Mouse (Mus musculus): ENCODE measurements around the gene Col4a2. TPM values are rescaled to one million over a fixed set of nuclear protein-coding genes. Genes with fewer than 3 reads are reported as not detected.

Gene Col4a2
- polyA plus RNA-seq, 1 experiment from 2014 or later: 36.2 TPM

GRCm38 (mm10) chr8:11354800-11355451 lies 42.3 kb downstream of the Col4a2 start:
- Histone ChIP-seq H3K4me2 (ENCODE audit: low read depth) (no peak overlapping the region), H3K36me3 (ENCODE audit: control insufficient read depth, insufficient read depth, low read length) (no peaks in the 10 kb centered on the region), H3K27ac (ENCODE audit: low read depth, low read length) (no peak overlapping the region), H3K9ac (ENCODE audit: low read length) (no peak overlapping the region), H3K9me3 (ENCODE audit: control insufficient read depth, low read length) (no peaks in the 10 kb centered on the region), H3K4me1 (ENCODE audit: control insufficient read depth, insufficient read depth, low read length) (peaks cover 6% of the 10 kb centered on the region), H3K27me3 (ENCODE audit: control insufficient read depth, insufficient read depth, low read length) (no peaks in the 10 kb centered on the region), H3K4me3 (ENCODE audit: low read depth, low read length) (no peak overlapping the region)
- ATAC-seq (ENCODE audit: insufficient read depth, low FRiP score, low TSS enrichment) (no peak), DNase-seq (ENCODE audit: low spot score) (no peak)
- 89% methylated on average over 8 of the region's 8 CpGs for WGBS

DNA sequence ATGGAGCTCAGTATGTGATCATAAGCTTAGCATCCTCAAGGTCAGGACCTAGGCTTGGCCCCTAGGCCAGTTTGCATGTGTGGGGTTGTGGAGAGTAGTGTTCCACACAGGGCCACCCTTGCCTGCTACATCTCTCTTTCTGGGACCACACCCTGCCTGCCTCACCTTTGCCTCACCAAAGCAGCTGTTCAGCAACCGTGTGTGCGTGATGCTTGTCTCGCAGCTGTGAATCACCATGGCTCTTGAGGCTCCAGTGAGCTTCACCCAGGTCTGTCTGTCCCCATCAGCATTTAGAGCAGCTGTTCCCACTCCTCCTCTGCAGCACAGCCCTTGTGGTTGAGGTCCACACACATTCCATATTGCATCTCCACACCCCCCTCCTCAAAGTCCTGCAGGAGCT lies 43.3 kb downstream of the Col4a2 start:
- H3K27me3 ChIP-seq (ENCODE audit: control insufficient read depth, insufficient read depth, low read length): no peaks in the 10 kb centered on the region
- H3K4me1 ChIP-seq (ENCODE audit: control insufficient read depth, insufficient read depth, low read length): peaks cover 9% of the 10 kb centered on the region
- ATAC-seq (ENCODE audit: insufficient read depth, low FRiP score, low TSS enrichment) (no peak), DNase-seq (ENCODE audit: low spot score) (no peak)
- no peaks in the 10 kb centered on the region for H3K36me3 ChIP-seq (ENCODE audit: control insufficient read depth, insufficient read depth, low read length)
- no peaks in the 10 kb centered on the region for H3K9me3 ChIP-seq (ENCODE audit: control insufficient read depth, low read length)
- no peak overlapping the region for H3K27ac ChIP-seq (ENCODE audit: low read depth, low read length)
- WGBS: 92% methylated on average over 3 of the region's 3 CpGs
- no peak overlapping the region for H3K4me2 ChIP-seq (ENCODE audit: low read depth)
- no peak overlapping the region for H3K4me3 ChIP-seq (ENCODE audit: low read depth, low read length)
- H3K9ac ChIP-seq (ENCODE audit: low read length): no peak overlapping the region

DNA sequence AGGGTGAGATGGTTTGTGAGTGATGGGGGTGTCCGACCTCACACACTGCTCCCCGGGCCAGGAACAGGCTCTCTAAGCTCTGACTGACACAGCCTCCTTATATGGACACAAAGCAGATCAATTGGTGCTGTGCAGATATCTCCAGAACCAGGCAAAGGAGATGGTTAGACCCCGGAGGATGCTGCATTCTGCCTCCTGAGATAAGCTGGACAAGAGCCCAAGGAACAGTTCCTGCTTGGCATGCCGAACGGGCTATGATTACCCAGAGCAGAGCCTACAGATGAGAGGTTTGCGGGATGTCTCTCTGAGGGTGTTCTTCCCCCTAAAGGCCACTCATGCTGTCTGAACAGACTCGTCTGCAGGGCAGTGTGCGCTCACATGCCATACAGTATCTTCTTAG lies 44.2 kb downstream of the Col4a2 start:
- DNase-seq (ENCODE audit: low spot score) (no peak), ATAC-seq (ENCODE audit: insufficient read depth, low FRiP score, low TSS enrichment) (no peak)
- Histone ChIP-seq H3K9ac (ENCODE audit: low read length) (no peak overlapping the region), H3K4me2 (ENCODE audit: low read depth) (no peak overlapping the region), H3K36me3 (ENCODE audit: control insufficient read depth, insufficient read depth, low read length) (no peaks in the 10 kb centered on the region), H3K27me3 (ENCODE audit: control insufficient read depth, insufficient read depth, low read length) (no peaks in the 10 kb centered on the region), H3K4me1 (ENCODE audit: control insufficient read depth, insufficient read depth, low read length) (peaks cover 14% of the 10 kb centered on the region), H3K9me3 (ENCODE audit: control insufficient read depth, low read length) (no peaks in the 10 kb centered on the region), H3K4me3 (ENCODE audit: low read depth, low read length) (no peak overlapping the region), H3K27ac (ENCODE audit: low read depth, low read length) (no peak overlapping the region)
- 86% methylated on average over 8 of the region's 8 CpGs for WGBS

- Histone ChIP-seq H3K9ac (ENCODE audit: low read length) (no peak overlapping the region), H3K27me3 (ENCODE audit: control insufficient read depth, insufficient read depth, low read length) (no peaks in the 10 kb centered on the region), H3K4me2 (ENCODE audit: low read depth) (no peak overlapping the region), H3K36me3 (ENCODE audit: control insufficient read depth, insufficient read depth, low read length) (no peaks in the 10 kb centered on the region), H3K4me3 (ENCODE audit: low read depth, low read length) (no peak overlapping the region), H3K27ac (ENCODE audit: low read depth, low read length) (no peak overlapping the region), H3K4me1 (ENCODE audit: control insufficient read depth, insufficient read depth, low read length) (peaks cover 26% of the 10 kb centered on the region), H3K9me3 (ENCODE audit: control insufficient read depth, low read length) (no peaks in the 10 kb centered on the region)
- 39% methylated on average over 7 of the region's 7 CpGs for WGBS
- no peak for ATAC-seq (ENCODE audit: insufficient read depth, low FRiP score, low TSS enrichment)
- DNase-seq (ENCODE audit: low spot score): no peak
Measured at GRCm38 (mm10) chr8:11357921-11358436, 45.4 kb downstream of the Col4a2 start.

- no peak overlapping the region for H3K4me3 ChIP-seq (ENCODE audit: low read depth, low read length)
- DNase-seq (ENCODE audit: low spot score): no peak
- H3K4me1 ChIP-seq (ENCODE audit: control insufficient read depth, insufficient read depth, low read length): peaks cover 28% of the 10 kb centered on the region
- H3K9me3 ChIP-seq (ENCODE audit: control insufficient read depth, low read length): no peaks in the 10 kb centered on the region
- WGBS: 86% methylated on average over 5 of the region's 5 CpGs
- H3K36me3 ChIP-seq (ENCODE audit: control insufficient read depth, insufficient read depth, low read length): no peaks in the 10 kb centered on the region
- ATAC-seq (ENCODE audit: insufficient read depth, low FRiP score, low TSS enrichment): no peak
- no peak overlapping the region for H3K27ac ChIP-seq (ENCODE audit: low read depth, low read length)
- H3K9ac ChIP-seq (ENCODE audit: low read length): no peak overlapping the region
- H3K27me3 ChIP-seq (ENCODE audit: control insufficient read depth, insufficient read depth, low read length): no peaks in the 10 kb centered on the region
- H3K4me2 ChIP-seq (ENCODE audit: low read depth): no peak overlapping the region
Measured at GRCm38 (mm10) chr8:11359846-11360245, 47.2 kb downstream of the Col4a2 start.

DNA sequence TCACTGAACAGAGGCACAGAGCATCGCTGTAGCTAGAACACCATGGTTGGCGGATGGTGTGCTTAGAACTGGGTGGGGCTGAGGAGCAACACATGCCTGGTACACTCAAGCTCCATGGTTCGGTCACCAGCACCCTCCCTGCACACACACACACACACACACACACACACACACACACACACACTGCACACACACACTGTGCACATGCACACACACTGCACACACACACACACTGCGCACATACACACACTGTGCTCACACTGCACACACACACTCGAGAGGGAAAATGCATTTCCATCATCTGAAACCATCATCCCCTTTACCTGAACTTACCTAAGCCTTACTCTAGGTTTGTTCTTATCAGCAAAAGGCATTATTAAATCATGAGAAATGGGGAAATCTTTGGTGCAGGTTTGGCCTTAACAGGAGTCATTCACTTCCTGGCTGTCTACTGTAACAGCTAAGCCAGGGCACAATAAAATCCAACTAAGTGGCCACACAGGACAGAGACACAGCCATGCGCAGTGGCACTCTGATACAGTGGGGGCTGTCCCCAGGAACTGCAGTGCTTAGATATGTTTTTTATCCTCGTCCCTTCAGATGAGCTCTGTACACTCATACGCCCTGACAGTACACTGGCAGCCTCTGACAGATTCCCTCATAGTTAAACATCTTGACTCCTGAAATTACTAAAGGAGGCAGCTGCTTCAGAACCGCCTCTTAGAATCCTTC lies 49.1 kb downstream of the Col4a2 start:
- H3K4me3 ChIP-seq (ENCODE audit: low read depth, low read length): no peak overlapping the region
- 72% methylated on average over 9 of the region's 9 CpGs for WGBS
- ATAC-seq (ENCODE audit: insufficient read depth, low FRiP score, low TSS enrichment): no peak
- DNase-seq (ENCODE audit: low spot score): no peak
- peak overlapping the region; percentile 64 for H3K27ac ChIP-seq (ENCODE audit: low read depth, low read length)
- H3K36me3 ChIP-seq (ENCODE audit: control insufficient read depth, insufficient read depth, low read length): no peaks in the 10 kb centered on the region
- H3K9me3 ChIP-seq (ENCODE audit: control insufficient read depth, low read length): no peaks in the 10 kb centered on the region
- H3K4me2 ChIP-seq (ENCODE audit: low read depth): no peak overlapping the region
- H3K9ac ChIP-seq (ENCODE audit: low read length): no peak overlapping the region
- peaks cover 28% of the 10 kb centered on the region for H3K4me1 ChIP-seq (ENCODE audit: control insufficient read depth, insufficient read depth, low read length)
- H3K27me3 ChIP-seq (ENCODE audit: control insufficient read depth, insufficient read depth, low read length): no peaks in the 10 kb centered on the region

DNA sequence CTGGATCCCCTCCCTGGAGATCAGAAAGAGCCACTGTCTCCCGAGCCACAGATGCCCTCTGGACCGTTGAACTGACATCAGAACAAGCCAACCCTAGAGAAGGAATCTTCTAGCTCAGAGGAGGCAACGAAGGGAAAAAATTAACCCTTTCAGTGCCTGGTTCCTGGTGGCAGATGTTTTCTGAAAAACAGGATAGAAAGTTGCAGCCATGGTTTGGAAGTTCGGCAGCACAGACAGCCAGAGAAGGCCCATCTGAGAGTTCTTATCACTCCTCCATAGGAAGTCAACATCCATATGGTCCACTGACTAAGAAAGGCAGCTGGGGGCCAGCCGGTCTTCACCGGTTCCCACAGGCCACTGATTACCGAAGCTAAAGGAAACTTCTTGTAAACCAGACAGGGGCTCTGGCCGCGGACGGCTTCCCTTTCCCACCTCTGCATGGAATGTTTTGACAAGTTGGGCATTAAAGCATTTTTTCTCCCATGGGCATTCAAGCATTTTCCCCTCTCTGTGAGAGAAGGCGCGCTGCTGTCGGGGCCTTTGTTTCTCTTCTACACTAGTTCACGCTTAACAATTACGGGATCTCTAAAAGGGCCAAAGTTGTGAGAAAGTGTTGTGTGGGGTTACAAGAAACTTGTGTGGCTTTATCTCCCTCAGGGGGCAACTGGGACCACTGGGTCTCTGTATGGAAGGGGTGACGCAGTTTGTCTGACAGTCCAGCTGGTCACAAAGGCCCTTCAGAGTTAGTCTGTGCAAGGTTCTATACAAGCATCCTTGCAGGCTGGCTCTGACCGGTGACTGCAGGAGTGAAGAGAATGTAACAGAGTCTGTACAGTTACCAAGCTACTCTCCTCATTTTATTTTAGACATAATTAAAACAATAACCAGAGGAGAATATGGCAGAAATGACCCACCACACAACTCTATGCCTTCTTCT lies 49.9 kb downstream of the Col4a2 start:
- DNase-seq (ENCODE audit: low spot score) (peak; percentile 60), ATAC-seq (ENCODE audit: insufficient read depth, low FRiP score, low TSS enrichment) (no peak)
- Histone ChIP-seq H3K27me3 (ENCODE audit: control insufficient read depth, insufficient read depth, low read length) (no peaks in the 10 kb centered on the region), H3K27ac (ENCODE audit: low read depth, low read length) (peak overlapping the region; percentile 64), H3K4me1 (ENCODE audit: control insufficient read depth, insufficient read depth, low read length) (peaks cover 27% of the 10 kb centered on the region), H3K36me3 (ENCODE audit: control insufficient read depth, insufficient read depth, low read length) (no peaks in the 10 kb centered on the region), H3K4me2 (ENCODE audit: low read depth) (no peak overlapping the region), H3K9ac (ENCODE audit: low read length) (peak overlapping the region; percentile 9), H3K9me3 (ENCODE audit: control insufficient read depth, low read length) (no peaks in the 10 kb centered on the region), H3K4me3 (ENCODE audit: low read depth, low read length) (no peak overlapping the region)
- 8% methylated on average over 17 of the region's 17 CpGs for WGBS

GRCm38 (mm10) chr8:11363340-11364126 lies 50.9 kb downstream of the Col4a2 start:
- no peaks in the 10 kb centered on the region for H3K36me3 ChIP-seq (ENCODE audit: control insufficient read depth, insufficient read depth, low read length)
- H3K9me3 ChIP-seq (ENCODE audit: control insufficient read depth, low read length): no peaks in the 10 kb centered on the region
- H3K4me1 ChIP-seq (ENCODE audit: control insufficient read depth, insufficient read depth, low read length): peaks cover 22% of the 10 kb centered on the region
- 57% methylated on average over 13 of the region's 13 CpGs for WGBS
- H3K27ac ChIP-seq (ENCODE audit: low read depth, low read length): 0 out of 2 replicates have a peak overlapping the region, but pooled peaks have one; percentile 39
- no peaks in the 10 kb centered on the region for H3K27me3 ChIP-seq (ENCODE audit: control insufficient read depth, insufficient read depth, low read length)
- H3K4me2 ChIP-seq (ENCODE audit: low read depth): no peak overlapping the region
- H3K9ac ChIP-seq (ENCODE audit: low read length): no peak overlapping the region
- H3K4me3 ChIP-seq (ENCODE audit: low read depth, low read length): no peak overlapping the region
- DNase-seq (ENCODE audit: low spot score): no peak
- ATAC-seq (ENCODE audit: insufficient read depth, low FRiP score, low TSS enrichment): no peak
